Mouse (Mus musculus): ENCODE measurements around the gene Cnpy3. TPM values are rescaled to one million over a fixed set of nuclear protein-coding genes. Genes with fewer than 3 reads are reported as not detected.
"Not testable (repeated sequence)": the region's sequence is repeated elsewhere in the genome, so short reads cannot be mapped to it uniquely, and the experiment has no call there.

The Cnpy3 gene
- polyA plus RNA-seq (2016; fragmentation: Nextera tagmentation; extraction: Ambion mirVana) = 39.6 and 39.7 TPM in 2 replicates

- peak; percentile 99 for ATAC-seq
- under 1% methylated on average over 58 of the region's 58 CpGs for WGBS (ENCODE audit: insufficient replicate concordance)
- H3K27me3 ChIP-seq (replicated peaks) = peaks cover 10% of the 10 kb centered on the region; the same call in 1 of the 2 replicates
These were observed at the start of gene Cnpy3 for GRCm38 (mm10) chr17:46751794-46752556. Gene Cnpy3 (minus strand): TSS chr17:46752214.

GRCm38 (mm10) chr17:46801761-46802160, 49.7 kb upstream of the Cnpy3 start:
- H3K36me3 ChIP-seq = peaks cover 78% of the 10 kb centered on the region
- no peak for ATAC-seq
- H3K4me2 ChIP-seq = no peak overlapping the region
- WGBS (ENCODE audit: insufficient replicate concordance) = 74% methylated on average over 6 of the region's 6 CpGs
- H3K27me3 ChIP-seq (replicated peaks) = no peaks in the 10 kb centered on the region
- 0 out of 2 replicates have a peak overlapping the region, but pooled peaks have one; percentile 18 for H3K9ac ChIP-seq
- peaks cover 12% of the 10 kb centered on the region for H3K4me1 ChIP-seq
- H3K4me3 ChIP-seq = no peak overlapping the region
- no peaks in the 10 kb centered on the region for H3K9me3 ChIP-seq (replicated peaks)
- H3K27ac ChIP-seq = 0 out of 2 replicates have a peak overlapping the region, but pooled peaks have one; percentile 5

More at GRCm38 (mm10) chr17:46751794-46752556, at the start of gene Cnpy3:
- peaks cover 41% of the 10 kb centered on the region for H3K4me1 ChIP-seq
- H3K4me2 ChIP-seq = peak within 1 kb of the TSS; percentile 95
- H3K36me3 ChIP-seq = peaks cover 22% of the 10 kb centered on the region
- H3K9ac ChIP-seq = peak within 1 kb of the TSS; percentile 80
- peak within 1 kb of the TSS; percentile 86 for H3K4me3 ChIP-seq
- peak within 1 kb of the TSS; percentile 89 for H3K27ac ChIP-seq
- no peaks in the 10 kb centered on the region for H3K9me3 ChIP-seq (replicated peaks)

- ATAC-seq = no peak
- H3K9me3 ChIP-seq (replicated peaks) = no peaks in the 10 kb centered on the region
- WGBS (ENCODE audit: insufficient replicate concordance) = 67% methylated on average over 10 of the region's 10 CpGs
- H3K4me3 ChIP-seq = no peak overlapping the region
- H3K4me2 ChIP-seq = no peak overlapping the region
- peaks cover 57% of the 10 kb centered on the region for H3K36me3 ChIP-seq
- no peaks in the 10 kb centered on the region for H3K27me3 ChIP-seq (replicated peaks)
- peaks cover 12% of the 10 kb centered on the region for H3K4me1 ChIP-seq
- no peak overlapping the region for H3K27ac ChIP-seq
- H3K9ac ChIP-seq = no peak overlapping the region
These were observed 47.7 kb upstream of the Cnpy3 start for GRCm38 (mm10) chr17:46799680-46800079.

- H3K9me3 ChIP-seq (replicated peaks) = no peaks in the 10 kb centered on the region
- H3K27ac ChIP-seq = no peak overlapping the region
- H3K4me1 ChIP-seq = peaks cover 29% of the 10 kb centered on the region
- H3K9ac ChIP-seq = no peak overlapping the region
- no peaks in the 10 kb centered on the region for H3K27me3 ChIP-seq (replicated peaks)
- H3K4me3 ChIP-seq = no peak overlapping the region
- no peak overlapping the region for H3K4me2 ChIP-seq
- no peak for ATAC-seq
- 73% methylated on average over 7 of the region's 8 CpGs for WGBS (ENCODE audit: insufficient replicate concordance)
- H3K36me3 ChIP-seq = peaks cover 37% of the 10 kb centered on the region
These were observed 45.4 kb upstream of the Cnpy3 start for GRCm38 (mm10) chr17:46797386-46797785.

GRCm38 (mm10) chr17:46796743-46797142, 44.7 kb upstream of the Cnpy3 start:
- Histone ChIP-seq H3K27me3 (replicated peaks) (no peaks in the 10 kb centered on the region), H3K27ac (no peak overlapping the region), H3K9me3 (replicated peaks) (no peaks in the 10 kb centered on the region), H3K4me1 (peaks cover 22% of the 10 kb centered on the region), H3K4me3 (no peak overlapping the region), H3K36me3 (peaks cover 31% of the 10 kb centered on the region), H3K4me2 (no peak overlapping the region), H3K9ac (no peak overlapping the region)
- no peak for ATAC-seq
- WGBS (ENCODE audit: insufficient replicate concordance) = 82% methylated on average over 4 of the region's 4 CpGs

GRCm38 (mm10) chr17:46792963-46793362, 40.9 kb upstream of the Cnpy3 start:
- no peak overlapping the region for H3K4me3 ChIP-seq

GRCm38 (mm10) chr17:46787974-46788373, 36.0 kb upstream of the Cnpy3 start:
- H3K27me3 ChIP-seq (replicated peaks); H3K36me3 ChIP-seq; H3K4me2 ChIP-seq; H3K4me3 ChIP-seq; H3K9me3 ChIP-seq (replicated peaks); ATAC-seq; H3K27ac ChIP-seq; H3K9ac ChIP-seq: not testable (repeated sequence)
- peaks cover 19% of the 10 kb centered on the region for H3K4me1 ChIP-seq
- 64% methylated on average over 2 of the region's 2 CpGs for WGBS (ENCODE audit: insufficient replicate concordance)

More at GRCm38 (mm10) chr17:46792963-46793362, 40.9 kb upstream of the Cnpy3 start:
- no peak overlapping the region for H3K9ac ChIP-seq
- no peak overlapping the region for H3K27ac ChIP-seq
- WGBS (ENCODE audit: insufficient replicate concordance) = 68% methylated on average over 2 of the region's 2 CpGs
- H3K9me3 ChIP-seq (replicated peaks) = no peaks in the 10 kb centered on the region
- H3K36me3 ChIP-seq = no peaks in the 10 kb centered on the region
- H3K4me1 ChIP-seq = peaks cover 16% of the 10 kb centered on the region
- H3K4me2 ChIP-seq = no peak overlapping the region
- H3K27me3 ChIP-seq (replicated peaks) = no peaks in the 10 kb centered on the region; the same call in 1 of the 2 replicates
- no peak for ATAC-seq

- Histone ChIP-seq H3K4me3 (no peak overlapping the region), H3K27ac (no peak overlapping the region), H3K4me2 (peak overlapping the region; percentile 29), H3K9ac (0 out of 2 replicates have a peak overlapping the region, but pooled peaks have one; percentile 17), H3K36me3 (no peaks in the 10 kb centered on the region), H3K4me1 (peaks cover 18% of the 10 kb centered on the region), H3K9me3 (replicated peaks) (no peaks in the 10 kb centered on the region), H3K27me3 (replicated peaks) (no peaks in the 10 kb centered on the region; the same call in 1 of the 2 replicates)
- WGBS (ENCODE audit: insufficient replicate concordance) = 35% methylated on average over 5 of the region's 5 CpGs
- ATAC-seq = peak; percentile 46; the same call in 1 of the 2 replicates
These were observed 34.9 kb upstream of the Cnpy3 start for GRCm38 (mm10) chr17:46786952-46787351.

- peaks cover 31% of the 10 kb centered on the region for H3K36me3 ChIP-seq
- 68% methylated on average over 2 of the region's 2 CpGs for WGBS (ENCODE audit: insufficient replicate concordance)
- H3K9me3 ChIP-seq (replicated peaks) = no peaks in the 10 kb centered on the region
- peak overlapping the region; percentile 75 for H3K4me3 ChIP-seq
- peak overlapping the region; percentile 75 for H3K9ac ChIP-seq
- peak; percentile 3; the same call in 1 of the 2 replicates for ATAC-seq
- no peaks in the 10 kb centered on the region for H3K27me3 ChIP-seq (replicated peaks)
- H3K4me1 ChIP-seq = peaks cover 29% of the 10 kb centered on the region
- peak overlapping the region; percentile 86 for H3K27ac ChIP-seq
- H3K4me2 ChIP-seq = peak overlapping the region; percentile 70
These were observed 31.2 kb upstream of the Cnpy3 start for GRCm38 (mm10) chr17:46783222-46783565.

- Histone ChIP-seq H3K36me3 (peaks cover 37% of the 10 kb centered on the region), H3K4me3 (peak within 1 kb of the TSS; percentile 75), H3K9me3 (replicated peaks) (no peaks in the 10 kb centered on the region), H3K4me2 (peak within 1 kb of the TSS; percentile 70), H3K9ac (peak within 1 kb of the TSS; percentile 75), H3K27me3 (replicated peaks) (no peaks in the 10 kb centered on the region), H3K27ac (peak within 1 kb of the TSS; percentile 86), H3K4me1 (peaks cover 29% of the 10 kb centered on the region)
- WGBS (ENCODE audit: insufficient replicate concordance) = under 1% methylated on average over 44 of the region's 44 CpGs
- peak; percentile 93 for ATAC-seq
These were observed 30.6 kb upstream of the Cnpy3 start, which contains the start of gene Rpl7l1 for GRCm38 (mm10) chr17:46782341-46783221. Gene Rpl7l1 (minus strand): TSS chr17:46782672.

- no peaks in the 10 kb centered on the region for H3K9me3 ChIP-seq (replicated peaks)
- peaks cover 23% of the 10 kb centered on the region for H3K4me1 ChIP-seq
- peak overlapping the region; percentile 75 for H3K9ac ChIP-seq
- WGBS (ENCODE audit: insufficient replicate concordance) = 3% methylated on average over 11 of the region's 11 CpGs
- H3K27me3 ChIP-seq (replicated peaks) = no peaks in the 10 kb centered on the region
- H3K27ac ChIP-seq = peak overlapping the region; percentile 86
- H3K4me2 ChIP-seq = peak overlapping the region; percentile 70
- ATAC-seq = no peak
- peak overlapping the region; percentile 75 for H3K4me3 ChIP-seq
- H3K36me3 ChIP-seq = peaks cover 44% of the 10 kb centered on the region
These were observed 29.9 kb upstream of the Cnpy3 start for GRCm38 (mm10) chr17:46781876-46782275.
